Mouse (Mus musculus) inflammation-experienced regulatory T-cells, adult 6 months (primary cell): ENCODE data around the gene Asz1. TPM values are rescaled to one million over a fixed set of nuclear protein-coding genes. Genes with fewer than 3 reads are reported as not detected.

Experiments used
- ATAC-seq: one replicate; pipeline ENCODE4 v1.8.0; 2017
- polyA plus RNA-seq, 3 experiments: library from polyadenylated mRNA; unstranded; fragments of 100-300 nt; shearing (Covaris generic); gene quantifications; one replicate each; pipeline ENCODE4 v1.2.1; 2017

Gene Asz1
- polyA plus RNA-seq, 3 experiments from 2014 or later, result not detected

DNA sequence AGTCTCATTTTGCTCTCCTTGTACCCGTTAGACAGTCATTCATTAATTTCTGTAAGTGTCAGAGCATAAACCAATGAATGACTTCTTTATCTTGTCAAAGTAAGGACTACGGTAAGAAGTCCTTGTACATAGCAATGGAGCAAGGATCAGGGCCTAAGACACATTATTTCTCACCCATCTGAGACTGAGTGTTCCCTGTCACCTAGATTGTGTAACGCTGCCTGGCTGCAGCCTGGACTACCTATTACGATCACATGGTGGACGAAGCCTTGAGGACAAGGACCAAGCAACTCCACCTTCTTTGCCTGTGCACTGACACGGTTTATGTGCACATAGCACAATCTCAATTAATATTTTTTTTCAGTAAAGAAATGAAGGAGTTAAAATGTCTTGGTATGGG, 106.8 kb downstream of the Asz1 start:
- ATAC-seq, result no peak

Other genes starting within 250 kb of the Asz1 start
- not detected for gene Wnt2, start 78.5 kb downstream of the Asz1 start, polyA plus RNA-seq
- not detected for gene Cftr, start 61.6 kb upstream of the Asz1 start, polyA plus RNA-seq